15 mouse cellular contexts compared by ENCODE assay signal in genomic region chr5:112320936-112321335, GRCm38 (mm10). TPM values are rescaled to one million over a fixed set of nuclear protein-coding genes. Genes with fewer than 3 reads are reported as not detected.
DNase-seq lines count a peak whose midpoint lies in the region; ATAC-seq and TF ChIP-seq lines count a peak whose summit lies in the region.
"Had no signal": no experiment of that assay in that cellular context is flagged by ENCODE, and none has a peak within 500 bp of the region (broad histone marks: within the 10 kb centered on the region; RNA-seq: fewer than 3 reads in every experiment).

No protein-coding gene starts in this region.

- peak overlapping the region; percentile 38; the same call in 1 of the 2 replicates for H3K27ac ChIP-seq in gastrocnemius, adult 2 months
- H3K27ac ChIP-seq in stomach, postnatal 0 days (replicated peaks), result no peak overlapping the region
- H3K27ac ChIP-seq in midbrain, embryonic 15.5 days, result no peak overlapping the region
- H3K27ac ChIP-seq: hindbrain, postnatal 0 days; limb, embryonic 12.5 days; neural tube, embryonic 13.5 days; stomach, embryonic 15.5 days had no signal

- H3K9me3 ChIP-seq in stomach, postnatal 0 days (ENCODE audit: control insufficient read depth, low read length), result no peaks in the 10 kb centered on the region
- H3K9me3 ChIP-seq in midbrain, embryonic 15.5 days, result no peaks in the 10 kb centered on the region
- H3K9me3 ChIP-seq: limb, embryonic 12.5 days; neural tube, embryonic 13.5 days; stomach, embryonic 15.5 days had no signal

- no peak for TF ChIP-seq CTCF in gastrocnemius, adult 2 months (IDR thresholded peaks at IDR 0.05)
- no peak for TF ChIP-seq CTCF in stomach, postnatal 0 days (IDR thresholded peaks at IDR 0.05; ENCODE audit: low read depth)

- H3K4me3 ChIP-seq in gastrocnemius, adult 2 months, result no peak overlapping the region
- no peak overlapping the region for H3K4me3 ChIP-seq in stomach, postnatal 0 days (ENCODE audit: low read depth, low read length)
- no peak overlapping the region for H3K4me3 ChIP-seq in midbrain, embryonic 15.5 days
- H3K4me3 ChIP-seq: limb, embryonic 12.5 days; neural tube, embryonic 13.5 days; stomach, embryonic 15.5 days had no signal

- ATAC-seq in stomach, postnatal 0 days (ENCODE audit: low FRiP score, low TSS enrichment), result no peak
- no peak for ATAC-seq in midbrain, embryonic 15.5 days (replicated peaks)
- ATAC-seq: hindbrain, postnatal 0 days had no signal

- H3K27me3 ChIP-seq in stomach, postnatal 0 days (ENCODE audit: control insufficient read depth, insufficient read depth, low read length), result no peaks in the 10 kb centered on the region
- H3K27me3 ChIP-seq in midbrain, embryonic 15.5 days (replicated peaks), result no peaks in the 10 kb centered on the region
- H3K27me3 ChIP-seq: limb, embryonic 12.5 days; neural tube, embryonic 13.5 days; stomach, embryonic 15.5 days had no signal

- peak; percentile 27 for DNase-seq in gastrocnemius, adult 2 months
- no peak for DNase-seq in gastrocnemius, postnatal 36 days
- peak; percentile 64 for DNase-seq in cerebellum, adult 9-11 months
- peak; percentile 94 for DNase-seq in layer of hippocampus, adult 9-11 months
- DNase-seq in right cerebral cortex, postnatal 10 days (ENCODE audit: low spot score in 2 of 2), result peak; percentile 90 to 94
- no peak for DNase-seq in stomach, postnatal 0 days (ENCODE audit: low spot score)
- DNase-seq in adrenal gland, postnatal 4 days (ENCODE audit: low spot score in 2 of 2), result no peak
- DNase-seq: embryo, embryonic 11 days; lung, postnatal 36 days had no signal

- no peaks in the 10 kb centered on the region for H3K36me3 ChIP-seq in stomach, postnatal 0 days (ENCODE audit: control insufficient read depth, insufficient read depth, low read length)
- no peaks in the 10 kb centered on the region for H3K36me3 ChIP-seq in midbrain, embryonic 15.5 days (replicated peaks)
- H3K36me3 ChIP-seq: stomach, embryonic 15.5 days had no signal

- intact Hi-C loops in gastrocnemius, adult 2 months (cut with DNase I), result no loop called here
- intact Hi-C loops in gastrocnemius, postnatal 36 days (cut with DNase I), result no loop called here

- peaks cover 6% of the 10 kb centered on the region for H3K4me1 ChIP-seq in stomach, postnatal 0 days (replicated peaks; ENCODE audit: control insufficient read depth, insufficient read depth)
- H3K4me1 ChIP-seq in midbrain, embryonic 15.5 days, result peaks cover 6% of the 10 kb centered on the region

- 65% methylated on average over 6 of the region's 6 CpGs for WGBS in stomach, postnatal 0 days
- 75% methylated on average over 6 of the region's 6 CpGs for WGBS in midbrain, embryonic 15.5 days

- H3K4me2 ChIP-seq in stomach, postnatal 0 days (replicated peaks; ENCODE audit: low read depth), result no peak overlapping the region
- H3K4me2 ChIP-seq in midbrain, embryonic 15.5 days, result no peak overlapping the region
- H3K4me2 ChIP-seq: limb, embryonic 12.5 days; neural tube, embryonic 13.5 days; stomach, embryonic 15.5 days had no signal

- no peak for TF ChIP-seq EP300 in stomach, postnatal 0 days (optimal IDR thresholded peaks at IDR 0.05)

- no peak overlapping the region for H3K9ac ChIP-seq in stomach, postnatal 0 days (ENCODE audit: low read length)
- H3K9ac ChIP-seq in midbrain, embryonic 15.5 days, result no peak overlapping the region
- H3K9ac ChIP-seq: limb, embryonic 12.5 days; neural tube, embryonic 13.5 days; stomach, embryonic 15.5 days had no signal

RNA-seq across cellular contexts. Expression of gene Tfip11, which starts 5.2 kb away (rescaled TPM):
- total RNA-seq in gastrocnemius, adult 2 months (2021), result 10 to 100 TPM; 10.6 to 15.5 TPM
- total RNA-seq in gastrocnemius, postnatal 36 days (2021), result 10 to 100 TPM; 12.0 to 12.4 TPM
- 12.4 and 12.9 TPM in 2 replicates for polyA plus RNA-seq in stomach, postnatal 0 days (2015; fragmentation: Nextera tagmentation; extraction: Ambion mirVana)
- 10 to 100 TPM; 35.9 to 43.0 TPM for total RNA-seq in adrenal gland, postnatal 4 days (2021)
- 35.7 and 38.2 TPM in 2 replicates for polyA plus RNA-seq in midbrain, embryonic 15.5 days (2015; fragmentation: Nextera tagmentation; extraction: Ambion mirVana)

RNA-seq across cellular contexts. Expression of gene Srrd, which starts 21.9 kb away (rescaled TPM):
- 1 to 10 TPM; 4.2 to 5.6 TPM for total RNA-seq in gastrocnemius, adult 2 months (2021)
- total RNA-seq in gastrocnemius, postnatal 36 days (2021), result 1 to 10 TPM; 2.8 to 3.4 TPM
- 19.3 and 20.9 TPM in 2 replicates for polyA plus RNA-seq in stomach, postnatal 0 days (2015; fragmentation: Nextera tagmentation; extraction: Ambion mirVana)
- total RNA-seq in adrenal gland, postnatal 4 days (2021), result 10 to 100 TPM; 21.4 to 28.4 TPM
- polyA plus RNA-seq in midbrain, embryonic 15.5 days (2015; fragmentation: Nextera tagmentation; extraction: Ambion mirVana), result 64.0 and 66.8 TPM in 2 replicates

RNA-seq across cellular contexts. Expression of gene Hps4, which starts 21.9 kb away (rescaled TPM):
- 1 to 10 TPM; 4.3 to 6.3 TPM for total RNA-seq in gastrocnemius, adult 2 months (2021)
- 1 to 10 TPM; 3.8 to 4.2 TPM for total RNA-seq in gastrocnemius, postnatal 36 days (2021)
- 15.2 and 15.3 TPM in 2 replicates for polyA plus RNA-seq in stomach, postnatal 0 days (2015; fragmentation: Nextera tagmentation; extraction: Ambion mirVana)
- 10 to 100 TPM; 32.8 to 37.2 TPM for total RNA-seq in adrenal gland, postnatal 4 days (2021)
- polyA plus RNA-seq in midbrain, embryonic 15.5 days (2015; fragmentation: Nextera tagmentation; extraction: Ambion mirVana), result 39.6 and 43.9 TPM in 2 replicates

RNA-seq across cellular contexts. Expression of gene Gm6583, which starts 34.9 kb away (rescaled TPM):
- not detected for total RNA-seq in gastrocnemius, adult 2 months (2021)
- total RNA-seq in gastrocnemius, postnatal 36 days (2021), result not detected
- polyA plus RNA-seq in stomach, postnatal 0 days (2015; fragmentation: Nextera tagmentation; extraction: Ambion mirVana), result 0.08 and 0.13 TPM in 2 replicates
- under 1 TPM in 1 of 2 experiments, not detected in 1; 0.23 TPM for total RNA-seq in adrenal gland, postnatal 4 days (2021)
- 0.14 and 0.39 TPM in 2 replicates for polyA plus RNA-seq in midbrain, embryonic 15.5 days (2015; fragmentation: Nextera tagmentation; extraction: Ambion mirVana)
- total RNA-seq: gastrocnemius, postnatal 4 days; hindbrain, postnatal 0 days had no signal

RNA-seq across cellular contexts. Expression of gene Tpst2, which starts 44.4 kb away (rescaled TPM):
- 10 to 100 TPM; 12.6 to 25.4 TPM for total RNA-seq in gastrocnemius, adult 2 months (2021)
- total RNA-seq in gastrocnemius, postnatal 36 days (2021), result 10 to 100 TPM; 14.4 to 17.0 TPM
- polyA plus RNA-seq in stomach, postnatal 0 days (2015; fragmentation: Nextera tagmentation; extraction: Ambion mirVana), result 29.2 and 30.2 TPM in 2 replicates
- 100 to 1,000 TPM; 135 to 140 TPM for total RNA-seq in adrenal gland, postnatal 4 days (2021)
- 29.4 and 33.7 TPM in 2 replicates for polyA plus RNA-seq in midbrain, embryonic 15.5 days (2015; fragmentation: Nextera tagmentation; extraction: Ambion mirVana)

Comparison
In these comparisons a context has a peak if more than half of its experiments do, and no peak if none do; other contexts are left out.
1. DNase-seq: peak in gastrocnemius, adult 2 months (single experiment), cerebellum, adult 9-11 months (single experiment), layer of hippocampus, adult 9-11 months (single experiment) and right cerebral cortex, postnatal 10 days (2 of 2); none in gastrocnemius, postnatal 36 days (0 of 2), stomach, postnatal 0 days (single experiment) and adrenal gland, postnatal 4 days (0 of 2).
2. RNA of gene Hps4, which starts 21.9 kb away (total RNA-seq): 32.8 to 37.2 TPM in adrenal gland, postnatal 4 days; 4.3 to 6.3 TPM in gastrocnemius, adult 2 months and 3.8 to 4.2 TPM in gastrocnemius, postnatal 36 days; every median in the first group is over 4 times any median in the second.